Mouse (Mus musculus): Measurements from ENCODE around the gene Sf3a1. TPM values are rescaled to one million over a fixed set of nuclear protein-coding genes. Genes with fewer than 3 reads are reported as not detected.
A peak's percentile ranks its signal among the peaks of the same experiment; 100 is the strongest.

Sf3a1 gene
- polyA plus RNA-seq, 1 experiment from 2014 or later, result 38.7 TPM

GRCm38 (mm10) chr11:4147098-4147497, 13.1 kb upstream of the Sf3a1 start:
- no peaks in the 10 kb centered on the region for H3K9me3 ChIP-seq (ENCODE audit: control insufficient read depth, low read length)
- H3K36me3 ChIP-seq (ENCODE audit: control insufficient read depth, insufficient read depth, low read length), result peaks cover 22% of the 10 kb centered on the region
- H3K4me1 ChIP-seq (ENCODE audit: control insufficient read depth, insufficient read depth, low read depth, low read length), result no peaks in the 10 kb centered on the region
- no peak overlapping the region for H3K4me2 ChIP-seq (ENCODE audit: low read length)
- H3K9ac ChIP-seq (ENCODE audit: low read depth, low read length), result no peak overlapping the region
- H3K4me3 ChIP-seq (ENCODE audit: low read length), result no peak overlapping the region
- H3K27me3 ChIP-seq (replicated peaks; ENCODE audit: control insufficient read depth, insufficient read depth, low read length), result no peaks in the 10 kb centered on the region
- ATAC-seq, result no peak
- WGBS, result 90% methylated on average over 10 of the region's 10 CpGs
- H3K27ac ChIP-seq (ENCODE audit: low read depth, low read length), result no peak overlapping the region

- no peak for ATAC-seq
- no peak overlapping the region for H3K9ac ChIP-seq (ENCODE audit: low read depth, low read length)
- no peaks in the 10 kb centered on the region for H3K27me3 ChIP-seq (replicated peaks; ENCODE audit: control insufficient read depth, insufficient read depth, low read length)
- H3K36me3 ChIP-seq (ENCODE audit: control insufficient read depth, insufficient read depth, low read length), result peaks cover 13% of the 10 kb centered on the region
- WGBS, result 91% methylated on average over 5 of the region's 5 CpGs
- H3K4me1 ChIP-seq (ENCODE audit: control insufficient read depth, insufficient read depth, low read depth, low read length), result no peaks in the 10 kb centered on the region
- no peak overlapping the region for H3K4me3 ChIP-seq (ENCODE audit: low read length)
- H3K4me2 ChIP-seq (ENCODE audit: low read length), result no peak overlapping the region
- no peaks in the 10 kb centered on the region for H3K9me3 ChIP-seq (ENCODE audit: control insufficient read depth, low read length)
- no peak overlapping the region for H3K27ac ChIP-seq (ENCODE audit: low read depth, low read length)
These were observed 12.0 kb upstream of the Sf3a1 start for GRCm38 (mm10) chr11:4148120-4148519.

- Histone ChIP-seq H3K27ac (ENCODE audit: low read depth, low read length) (no peak overlapping the region), H3K4me2 (ENCODE audit: low read length) (no peak overlapping the region), H3K9ac (ENCODE audit: low read depth, low read length) (no peak overlapping the region), H3K27me3 (replicated peaks; ENCODE audit: control insufficient read depth, insufficient read depth, low read length) (no peaks in the 10 kb centered on the region), H3K9me3 (ENCODE audit: control insufficient read depth, low read length) (no peaks in the 10 kb centered on the region), H3K4me1 (ENCODE audit: control insufficient read depth, insufficient read depth, low read depth, low read length) (no peaks in the 10 kb centered on the region), H3K36me3 (ENCODE audit: control insufficient read depth, insufficient read depth, low read length) (peaks cover 9% of the 10 kb centered on the region), H3K4me3 (ENCODE audit: low read length) (no peak overlapping the region)
- 83% methylated on average over 9 of the region's 9 CpGs for WGBS
- ATAC-seq, result no peak
These were observed 11.5 kb upstream of the Sf3a1 start for GRCm38 (mm10) chr11:4148536-4149156.

GRCm38 (mm10) chr11:4149886-4150285, 10.3 kb upstream of the Sf3a1 start:
- Histone ChIP-seq H3K36me3 (ENCODE audit: control insufficient read depth, insufficient read depth, low read length) (peaks cover 2% of the 10 kb centered on the region; the same call in 1 of the 2 replicates), H3K9me3 (ENCODE audit: control insufficient read depth, low read length) (no peaks in the 10 kb centered on the region), H3K4me1 (ENCODE audit: control insufficient read depth, insufficient read depth, low read depth, low read length) (no peaks in the 10 kb centered on the region), H3K27ac (ENCODE audit: low read depth, low read length) (no peak overlapping the region), H3K27me3 (replicated peaks; ENCODE audit: control insufficient read depth, insufficient read depth, low read length) (no peaks in the 10 kb centered on the region), H3K9ac (ENCODE audit: low read depth, low read length) (no peak overlapping the region), H3K4me3 (ENCODE audit: low read length) (no peak overlapping the region), H3K4me2 (ENCODE audit: low read length) (no peak overlapping the region)
- ATAC-seq, result no peak
- WGBS, result 88% methylated on average over 6 of the region's 6 CpGs

- Histone ChIP-seq H3K9me3 (ENCODE audit: control insufficient read depth, low read length) (no peaks in the 10 kb centered on the region), H3K9ac (ENCODE audit: low read depth, low read length) (no peak overlapping the region), H3K27ac (ENCODE audit: low read depth, low read length) (no peak overlapping the region), H3K4me2 (ENCODE audit: low read length) (no peak overlapping the region), H3K4me3 (ENCODE audit: low read length) (no peak overlapping the region), H3K4me1 (ENCODE audit: control insufficient read depth, insufficient read depth, low read depth, low read length) (no peaks in the 10 kb centered on the region), H3K36me3 (ENCODE audit: control insufficient read depth, insufficient read depth, low read length) (peaks cover 2% of the 10 kb centered on the region; the same call in 1 of the 2 replicates), H3K27me3 (replicated peaks; ENCODE audit: control insufficient read depth, insufficient read depth, low read length) (no peaks in the 10 kb centered on the region)
- ATAC-seq, result no peak
- WGBS, result 95% methylated on average over 7 of the region's 7 CpGs
These were observed 6.5 kb upstream of the Sf3a1 start for GRCm38 (mm10) chr11:4153694-4154093.

- no peak overlapping the region for H3K4me3 ChIP-seq (ENCODE audit: low read length)
- no peaks in the 10 kb centered on the region for H3K9me3 ChIP-seq (ENCODE audit: control insufficient read depth, low read length)
- peaks cover 10% of the 10 kb centered on the region for H3K4me1 ChIP-seq (ENCODE audit: control insufficient read depth, insufficient read depth, low read depth, low read length)
- no peak overlapping the region for H3K9ac ChIP-seq (ENCODE audit: low read depth, low read length)
- WGBS, result 81% methylated on average over 5 of the region's 5 CpGs
- no peaks in the 10 kb centered on the region for H3K27me3 ChIP-seq (replicated peaks; ENCODE audit: control insufficient read depth, insufficient read depth, low read length)
- no peak overlapping the region for H3K27ac ChIP-seq (ENCODE audit: low read depth, low read length)
- H3K36me3 ChIP-seq (ENCODE audit: control insufficient read depth, insufficient read depth, low read length), result peaks cover 2% of the 10 kb centered on the region; the same call in 1 of the 2 replicates
- ATAC-seq, result no peak
- no peak overlapping the region for H3K4me2 ChIP-seq (ENCODE audit: low read length)
These were observed 4.5 kb upstream of the Sf3a1 start for GRCm38 (mm10) chr11:4155641-4156040.

GRCm38 (mm10) chr11:4158676-4159075, 1.5 kb upstream of the Sf3a1 start:
- H3K27ac ChIP-seq (ENCODE audit: low read depth, low read length), result no peak overlapping the region
- ATAC-seq, result no peak
- no peaks in the 10 kb centered on the region for H3K9me3 ChIP-seq (ENCODE audit: control insufficient read depth, low read length)
- H3K27me3 ChIP-seq (replicated peaks; ENCODE audit: control insufficient read depth, insufficient read depth, low read length), result no peaks in the 10 kb centered on the region
- no peak overlapping the region for H3K9ac ChIP-seq (ENCODE audit: low read depth, low read length)
- no peak overlapping the region for H3K4me2 ChIP-seq (ENCODE audit: low read length)
- 86% methylated on average over 3 of the region's 3 CpGs for WGBS
- H3K4me3 ChIP-seq (ENCODE audit: low read length), result no peak overlapping the region
- peaks cover 29% of the 10 kb centered on the region for H3K4me1 ChIP-seq (ENCODE audit: control insufficient read depth, insufficient read depth, low read depth, low read length)
- H3K36me3 ChIP-seq (ENCODE audit: control insufficient read depth, insufficient read depth, low read length), result peaks cover 4% of the 10 kb centered on the region

GRCm38 (mm10) chr11:4160758-4161480, 769 bp downstream of the Sf3a1 start:
- peak overlapping the region; percentile 86 for H3K4me3 ChIP-seq (ENCODE audit: low read length)
- H3K9me3 ChIP-seq (ENCODE audit: control insufficient read depth, low read length), result no peaks in the 10 kb centered on the region
- ATAC-seq, result 0 out of 2 replicates have a peak, but pooled peaks have one; percentile 1
- peak overlapping the region; percentile 90 for H3K9ac ChIP-seq (ENCODE audit: low read depth, low read length)
- peaks cover 13% of the 10 kb centered on the region for H3K36me3 ChIP-seq (ENCODE audit: control insufficient read depth, insufficient read depth, low read length)
- H3K27me3 ChIP-seq (replicated peaks; ENCODE audit: control insufficient read depth, insufficient read depth, low read length), result no peaks in the 10 kb centered on the region
- 9% methylated on average over 15 of the region's 15 CpGs for WGBS
- H3K27ac ChIP-seq (ENCODE audit: low read depth, low read length), result peak overlapping the region; percentile 95
- H3K4me1 ChIP-seq (ENCODE audit: control insufficient read depth, insufficient read depth, low read depth, low read length), result peaks cover 39% of the 10 kb centered on the region
- H3K4me2 ChIP-seq (ENCODE audit: low read length), result peak overlapping the region; percentile 75

- WGBS, result 87% methylated on average over 2 of the region's 2 CpGs
- H3K27ac ChIP-seq (ENCODE audit: low read depth, low read length), result no peak overlapping the region
- H3K36me3 ChIP-seq (ENCODE audit: control insufficient read depth, insufficient read depth, low read length), result peaks cover 39% of the 10 kb centered on the region
- ATAC-seq, result no peak
- peaks cover 30% of the 10 kb centered on the region for H3K4me1 ChIP-seq (ENCODE audit: control insufficient read depth, insufficient read depth, low read depth, low read length)
- no peaks in the 10 kb centered on the region for H3K9me3 ChIP-seq (ENCODE audit: control insufficient read depth, low read length)
- H3K9ac ChIP-seq (ENCODE audit: low read depth, low read length), result no peak overlapping the region
- H3K27me3 ChIP-seq (replicated peaks; ENCODE audit: control insufficient read depth, insufficient read depth, low read length), result no peaks in the 10 kb centered on the region
- no peak overlapping the region for H3K4me3 ChIP-seq (ENCODE audit: low read length)
- no peak overlapping the region for H3K4me2 ChIP-seq (ENCODE audit: low read length)
These were observed 4.6 kb downstream of the Sf3a1 start for GRCm38 (mm10) chr11:4164701-4165100.

All from hindbrain, embryonic 16.5 days (tissue).